Mouse (Mus musculus): ENCODE measurements at regions not wholly inside any gene's neighbourhood (a gene's known extent, or its start where the extent isn't known, plus 50 kb on each side); places are given as distances from the start of the nearest gene placed in this dataset.

DNA sequence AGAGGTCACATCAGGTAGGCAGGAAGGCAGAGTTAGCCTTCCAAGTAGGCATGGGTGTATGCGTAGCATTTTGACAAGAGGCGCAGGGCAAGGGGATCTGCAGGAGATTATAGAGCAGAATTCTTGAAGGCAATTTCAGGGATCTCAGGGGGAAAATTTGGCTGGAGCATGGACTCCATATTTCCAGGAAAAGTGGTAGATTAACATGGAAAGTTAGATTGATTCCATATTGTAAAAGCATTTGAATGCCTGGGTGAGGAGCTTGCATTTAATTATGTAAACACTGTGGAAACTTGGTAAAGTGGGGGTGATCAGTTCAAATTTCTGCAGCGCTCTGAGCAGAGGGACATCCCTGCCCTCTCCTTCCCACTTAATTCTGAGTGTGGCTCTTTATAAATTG, 146.7 kb downstream of the Pax3 start:
- no peak for TF ChIP-seq CTCF (conservative IDR thresholded peaks at IDR 0.05)
- no peak overlapping the region for H3K27ac ChIP-seq
- no peak for DNase-seq (ENCODE audit: low spot score in 2 of 2)
- no peak overlapping the region for H3K4me3 ChIP-seq

DNA sequence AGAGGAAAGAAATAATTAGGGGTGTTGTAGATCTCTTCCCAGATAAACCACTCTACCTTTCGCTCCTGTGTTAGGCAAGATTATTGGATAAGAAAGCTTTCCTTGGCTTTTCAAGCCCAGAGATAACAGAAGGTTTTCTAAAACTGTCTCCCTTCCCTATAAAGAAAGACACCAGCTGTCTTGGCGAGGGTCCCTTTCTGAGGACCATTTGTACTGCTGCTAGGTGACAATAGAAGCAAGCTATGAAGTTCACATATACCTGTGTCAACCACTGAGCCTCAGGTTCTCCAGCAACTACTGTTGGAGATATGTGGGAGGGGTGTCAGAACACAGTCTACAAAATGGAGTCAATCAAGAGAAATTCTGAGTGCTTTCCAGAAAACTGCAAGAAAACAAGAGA, 164.6 kb downstream of the Pax3 start:
- TF ChIP-seq CTCF (conservative IDR thresholded peaks at IDR 0.05): no peak
- no peak for DNase-seq (ENCODE audit: low spot score in 2 of 2)
- H3K27ac ChIP-seq: no peak overlapping the region

DNA sequence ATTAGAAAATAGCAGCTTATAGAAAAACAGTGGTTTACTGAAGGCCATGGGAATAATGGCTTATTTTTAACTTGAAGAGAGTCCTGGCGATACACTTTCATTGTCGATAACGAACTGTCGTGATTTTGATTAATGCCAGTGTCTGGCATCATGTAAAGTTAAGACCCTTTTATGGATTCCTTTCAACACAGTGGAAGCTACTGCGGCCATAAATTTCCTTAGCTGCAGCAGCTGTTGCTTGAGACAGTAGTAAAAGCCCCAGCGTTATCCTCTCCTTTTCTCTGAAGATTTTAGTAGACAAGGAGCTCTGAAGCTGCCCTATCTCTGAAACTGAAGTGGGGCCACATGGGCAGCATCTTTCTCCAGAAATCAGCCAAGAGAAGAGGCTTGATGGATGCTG, 175.2 kb downstream of the Pax3 start:
- no peak for TF ChIP-seq CTCF (conservative IDR thresholded peaks at IDR 0.05)
- no peak for DNase-seq (ENCODE audit: low spot score in 2 of 2)
- H3K4me3 ChIP-seq: no peak overlapping the region
- H3K27ac ChIP-seq: no peak overlapping the region

More for the DNA sequence above, 164.6 kb downstream of the Pax3 start:
- H3K4me3 ChIP-seq: no peak overlapping the region

DNA sequence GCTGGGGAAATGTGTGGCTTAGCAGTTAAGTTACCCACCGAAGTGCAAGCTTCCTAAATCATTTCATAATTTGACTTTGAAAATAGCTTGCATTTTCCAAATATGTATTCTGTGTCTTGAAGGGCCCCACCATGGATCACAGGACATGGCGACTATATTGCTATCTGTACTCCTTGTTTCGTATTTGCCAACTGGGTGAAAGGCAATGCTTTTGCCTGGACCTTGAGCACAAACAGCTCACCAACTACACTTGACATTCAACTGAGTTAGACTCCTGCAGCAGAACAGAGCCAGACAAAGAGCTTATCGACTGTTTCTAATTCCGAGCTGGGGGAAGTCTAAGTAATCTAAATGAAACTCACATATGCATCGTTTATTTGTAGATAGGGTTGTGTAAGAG, 175.9 kb downstream of the Pax3 start:
- H3K27ac ChIP-seq: no peak overlapping the region
- H3K4me3 ChIP-seq: no peak overlapping the region
- no peak for TF ChIP-seq CTCF (conservative IDR thresholded peaks at IDR 0.05)
- no peak for DNase-seq (ENCODE audit: low spot score in 2 of 2)

DNA sequence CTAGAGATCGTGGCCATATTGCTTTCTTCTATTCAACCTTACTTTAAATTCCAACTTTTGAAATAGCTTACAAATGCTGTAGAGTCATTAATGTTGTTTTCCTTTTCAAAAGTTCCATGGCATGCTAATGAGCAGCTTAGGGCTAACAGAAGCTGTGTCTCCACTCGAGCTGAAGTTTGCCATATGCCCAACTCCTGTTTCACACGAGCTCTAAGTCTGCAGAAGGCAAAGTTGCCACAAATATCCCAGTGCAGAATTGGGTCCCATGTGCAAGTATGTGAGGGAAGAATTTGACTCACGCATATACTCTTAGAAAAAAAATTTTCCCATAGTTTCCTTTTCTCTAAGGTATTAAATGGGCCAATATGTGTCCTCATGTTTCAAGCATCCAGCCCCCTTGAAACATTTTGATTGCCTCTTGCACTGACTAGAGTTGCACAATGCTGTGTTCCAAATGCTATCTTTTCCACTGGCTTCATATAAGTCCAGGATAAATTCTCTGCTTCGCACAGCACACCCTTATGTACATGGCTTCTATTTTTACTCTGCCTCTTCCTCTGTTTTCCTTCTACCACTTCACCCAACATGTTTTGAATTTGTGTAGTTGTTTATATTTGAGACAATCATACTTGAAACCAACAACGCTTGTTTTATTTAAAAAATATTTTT, 178.9 kb downstream of the Pax3 start:
- peak in 1 of 2 experiments; percentile 26 for DNase-seq (ENCODE audit: low spot score in 2 of 2)
- no peak for TF ChIP-seq CTCF (conservative IDR thresholded peaks at IDR 0.05)
- Histone ChIP-seq H3K27ac (no peak overlapping the region), H3K4me3 (no peak overlapping the region)

DNA sequence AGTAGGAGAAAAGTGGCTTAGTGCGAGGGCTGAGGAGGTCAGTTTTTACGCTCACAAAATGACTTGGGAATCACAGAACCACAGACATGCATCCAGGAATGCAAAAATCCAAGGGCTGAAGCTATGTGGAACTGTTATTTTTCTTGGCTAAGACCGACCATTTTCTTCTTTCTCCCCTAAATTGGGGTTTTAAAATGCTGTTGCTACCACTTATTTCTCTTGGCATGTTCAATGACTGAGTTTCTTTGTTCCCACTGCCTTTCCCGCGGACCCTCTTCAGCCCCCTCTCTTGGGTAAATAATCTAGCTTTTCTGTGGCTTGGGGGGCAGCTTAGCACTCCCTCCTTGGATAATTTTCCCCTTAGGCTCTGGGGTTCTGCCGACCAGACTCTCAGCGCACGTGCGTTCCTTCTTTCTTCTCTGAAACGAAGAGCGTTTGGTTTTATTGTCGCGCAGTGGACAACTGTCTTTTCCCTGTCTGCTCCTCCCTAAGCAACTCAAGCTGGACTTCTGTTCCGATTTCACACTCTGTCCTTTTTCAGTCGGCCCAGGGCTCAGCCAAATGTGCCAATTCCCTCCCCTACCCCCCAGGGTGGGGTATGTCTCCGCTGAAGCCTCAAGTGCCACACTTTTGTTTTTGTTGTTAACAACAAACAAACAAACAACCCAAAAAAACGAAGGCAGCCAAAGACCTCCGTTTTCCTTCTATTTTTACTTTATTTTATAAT, 180.2 kb downstream of the Pax3 start:
- Histone ChIP-seq H3K4me3 (no peak overlapping the region), H3K27ac (no peak overlapping the region)
- no peak for TF ChIP-seq CTCF (conservative IDR thresholded peaks at IDR 0.05)
- no peak for DNase-seq (ENCODE audit: low spot score in 2 of 2)

DNA sequence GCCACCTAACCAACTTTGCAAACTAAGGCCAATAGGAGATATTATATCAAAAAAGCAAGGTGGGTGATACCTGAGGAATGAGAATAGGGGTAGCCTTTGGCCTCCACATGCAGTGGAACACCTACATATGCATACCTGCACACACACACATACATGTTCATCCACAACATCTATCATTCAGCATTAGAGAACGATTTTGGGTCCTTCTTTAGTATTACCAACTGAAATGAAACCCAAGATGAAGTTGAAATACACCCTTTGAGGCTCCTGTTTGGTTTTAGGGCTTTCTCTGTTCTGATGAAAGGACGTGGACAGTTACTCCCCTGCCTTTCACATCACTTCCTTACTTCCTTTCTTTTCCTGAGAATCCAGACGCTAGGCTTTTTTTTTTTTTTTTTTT, 180.9 kb downstream of the Pax3 start:
- H3K27ac ChIP-seq: no peak overlapping the region
- no peak for TF ChIP-seq CTCF (conservative IDR thresholded peaks at IDR 0.05)
- no peak for DNase-seq (ENCODE audit: low spot score in 2 of 2)

DNA sequence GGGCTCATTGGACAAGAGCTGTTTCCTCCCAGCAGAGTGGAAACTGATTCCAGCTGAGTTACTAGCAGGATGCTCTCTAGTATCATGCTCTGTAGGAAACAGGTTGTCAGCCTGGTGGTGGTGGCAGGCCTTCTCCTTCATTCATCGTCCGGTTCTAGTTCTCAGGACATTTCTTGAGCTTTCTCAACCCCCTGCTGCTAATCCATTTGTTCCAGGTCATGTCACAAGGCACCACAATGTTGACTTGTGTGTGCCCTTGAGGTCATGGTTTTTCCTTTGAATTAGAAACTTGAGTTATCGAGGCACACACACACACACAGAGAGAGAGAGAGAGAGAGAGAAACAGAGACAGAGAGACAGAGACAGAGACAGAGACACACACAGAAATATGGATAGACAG, 183.5 kb downstream of the Pax3 start:
- DNase-seq (ENCODE audit: low spot score in 2 of 2): no peak
- Histone ChIP-seq H3K27ac (no peak overlapping the region), H3K4me3 (no peak overlapping the region)
- no peak for TF ChIP-seq CTCF (conservative IDR thresholded peaks at IDR 0.05)

More for the DNA sequence above, 180.9 kb downstream of the Pax3 start:
- no peak overlapping the region for H3K4me3 ChIP-seq

DNA sequence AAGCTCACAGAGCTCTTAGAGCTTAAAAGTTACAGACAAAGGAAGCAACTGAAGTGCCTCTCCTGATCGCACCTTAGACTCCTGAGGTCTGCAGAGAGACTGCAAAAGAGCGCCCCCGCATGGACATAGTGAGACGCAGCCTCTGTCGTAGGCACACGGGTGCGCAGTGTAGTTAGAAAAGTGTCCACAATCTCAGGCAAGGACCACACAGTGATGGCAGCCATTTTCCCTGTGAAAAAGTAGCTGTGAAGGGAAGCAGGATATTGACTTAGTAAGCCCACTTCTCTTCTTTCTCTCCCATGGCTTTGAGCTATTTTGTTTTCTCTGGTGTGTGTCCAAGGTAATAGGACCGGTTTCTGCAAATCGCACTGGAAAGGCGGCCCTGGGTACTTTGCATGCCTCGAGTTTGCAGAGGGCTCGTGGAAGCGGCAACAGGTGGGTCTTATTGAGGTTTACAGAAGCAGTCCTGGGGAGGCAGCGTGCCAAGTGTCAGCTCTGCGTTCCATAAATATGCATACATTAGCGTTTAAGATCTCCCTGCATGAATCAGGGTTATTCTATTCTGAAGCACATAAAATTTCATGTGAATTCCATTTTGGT, 188.0 kb downstream of the Pax3 start:
- peak; percentile 60 for TF ChIP-seq CTCF (conservative IDR thresholded peaks at IDR 0.05)
- Histone ChIP-seq H3K27ac (no peak overlapping the region), H3K4me3 (no peak overlapping the region)
- DNase-seq (ENCODE audit: low spot score in 2 of 2): no peak

DNA sequence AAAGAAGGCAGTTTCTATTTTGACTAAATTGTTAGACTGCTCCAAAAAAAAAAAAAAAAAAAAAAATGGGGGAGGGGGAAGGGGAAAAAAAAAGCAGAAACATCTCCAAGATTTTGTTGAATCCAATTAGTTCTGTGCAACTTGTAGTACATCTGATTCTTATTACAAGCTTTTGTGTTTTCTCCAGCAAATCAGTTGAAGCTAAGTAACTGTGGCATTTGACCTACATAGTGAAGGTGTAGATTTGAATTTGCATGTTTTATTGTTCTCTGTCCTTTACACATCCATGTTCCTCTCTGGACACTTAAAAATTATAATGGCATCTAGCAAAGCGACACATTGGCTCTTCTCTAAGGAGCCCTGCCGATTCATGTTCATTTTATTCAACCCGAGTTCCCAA, 192.6 kb downstream of the Pax3 start:
- no peak for DNase-seq (ENCODE audit: low spot score in 2 of 2)
- Histone ChIP-seq H3K4me3 (no peak overlapping the region), H3K27ac (no peak overlapping the region)
- TF ChIP-seq CTCF (conservative IDR thresholded peaks at IDR 0.05): no peak

DNA sequence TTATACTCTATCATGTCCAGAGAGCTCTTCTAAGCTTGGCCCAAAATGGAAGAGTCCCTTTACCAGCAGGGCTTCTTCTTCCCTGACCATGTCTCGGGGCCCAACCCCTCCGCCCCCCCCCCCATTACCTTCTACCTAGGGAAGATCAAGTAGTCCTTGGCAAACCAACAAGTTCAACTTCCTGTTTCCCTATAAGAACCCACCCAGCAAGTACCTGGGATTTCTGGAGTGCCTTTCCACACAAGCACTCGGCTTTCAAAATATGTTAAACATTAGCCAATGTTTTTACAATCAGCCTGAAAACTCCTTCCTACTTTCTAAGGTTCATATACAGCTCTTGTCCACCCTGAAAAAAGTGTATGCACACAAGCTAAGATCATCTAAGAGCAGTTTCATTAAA, 198.2 kb downstream of the Pax3 start:
- DNase-seq (ENCODE audit: low spot score in 2 of 2): no peak

DNA sequence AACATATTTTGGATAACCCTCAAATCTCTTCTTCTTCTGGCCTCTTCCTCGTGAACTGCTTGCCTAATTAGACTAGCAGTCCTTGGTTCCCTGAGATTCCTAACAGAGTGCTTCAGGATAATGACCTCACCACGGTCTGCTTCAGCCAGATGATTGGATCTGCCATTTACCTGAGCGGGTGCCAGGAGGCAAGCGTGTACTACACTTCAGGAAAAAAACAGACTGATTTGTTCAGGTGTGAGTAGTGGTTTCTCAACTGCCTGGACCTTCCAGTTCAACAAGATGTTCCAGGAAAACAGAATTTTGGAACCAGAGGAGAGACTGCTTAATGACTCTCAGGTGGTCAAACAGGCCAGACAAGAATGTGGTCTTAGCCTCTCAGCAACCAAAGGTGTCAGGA, 215.4 kb downstream of the Pax3 start:
- no peak for DNase-seq (ENCODE audit: low spot score in 2 of 2)
- Histone ChIP-seq H3K27ac (no peak overlapping the region), H3K4me3 (no peak overlapping the region)
- TF ChIP-seq CTCF (conservative IDR thresholded peaks at IDR 0.05): no peak

More for the DNA sequence above, 198.2 kb downstream of the Pax3 start:
- no peak overlapping the region for H3K4me3 ChIP-seq
- H3K27ac ChIP-seq: no peak overlapping the region
- TF ChIP-seq CTCF (conservative IDR thresholded peaks at IDR 0.05): no peak

DNA sequence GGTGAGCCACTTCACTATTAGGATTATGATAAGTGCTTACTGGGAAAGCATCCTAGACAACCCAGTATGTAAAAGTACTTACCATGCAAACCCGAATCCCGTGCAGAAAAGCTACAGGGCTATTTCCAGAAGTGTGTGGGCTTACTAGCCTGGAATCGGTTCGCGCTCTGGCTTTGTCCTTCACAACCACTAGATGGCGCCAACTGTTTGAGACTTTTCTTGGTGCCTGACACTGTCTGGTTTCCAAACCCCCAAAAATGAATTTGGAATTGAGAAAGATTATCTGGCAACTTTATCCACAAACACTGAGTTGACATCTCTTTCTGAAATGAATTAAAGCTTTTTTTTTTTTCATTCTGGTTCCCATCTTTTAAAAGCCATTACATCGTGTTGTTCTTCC, 218.2 kb downstream of the Pax3 start:
- no peak overlapping the region for H3K4me3 ChIP-seq
- peak; percentile 96 for TF ChIP-seq CTCF (conservative IDR thresholded peaks at IDR 0.05)
- H3K27ac ChIP-seq: no peak overlapping the region
- peak; percentile 64 to 82 for DNase-seq (ENCODE audit: low spot score in 2 of 2)

DNA sequence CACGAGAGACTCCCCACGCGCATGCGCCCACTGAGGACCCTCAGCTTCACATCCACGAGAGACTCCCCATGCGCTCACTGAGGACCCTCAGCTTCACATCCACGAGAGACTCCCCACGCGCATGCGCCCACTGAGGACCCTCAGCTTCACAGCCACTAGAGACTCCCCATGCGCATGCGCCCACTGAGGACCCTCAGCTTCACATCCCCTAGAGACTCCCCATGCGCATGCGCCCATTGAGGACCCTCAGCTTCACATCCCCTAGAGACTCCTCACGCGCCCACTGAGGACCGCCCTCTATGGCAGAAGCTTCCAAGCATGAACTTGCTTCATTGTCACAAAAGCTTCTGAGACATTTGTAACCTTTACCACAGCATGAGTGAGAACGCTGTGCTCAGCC, 221.0 kb downstream of the Pax3 start:
- H3K27ac ChIP-seq: no peak overlapping the region
- no peak for DNase-seq (ENCODE audit: low spot score in 2 of 2)
- TF ChIP-seq CTCF (conservative IDR thresholded peaks at IDR 0.05): no peak
- H3K4me3 ChIP-seq: no peak overlapping the region
